Mouse (Mus musculus): ENCODE measurements at regions not wholly inside any gene's neighbourhood (a gene's known extent, or its start where the extent isn't known, plus 50 kb on each side); places are given as distances from the start of the nearest gene placed in this dataset.

DNA sequence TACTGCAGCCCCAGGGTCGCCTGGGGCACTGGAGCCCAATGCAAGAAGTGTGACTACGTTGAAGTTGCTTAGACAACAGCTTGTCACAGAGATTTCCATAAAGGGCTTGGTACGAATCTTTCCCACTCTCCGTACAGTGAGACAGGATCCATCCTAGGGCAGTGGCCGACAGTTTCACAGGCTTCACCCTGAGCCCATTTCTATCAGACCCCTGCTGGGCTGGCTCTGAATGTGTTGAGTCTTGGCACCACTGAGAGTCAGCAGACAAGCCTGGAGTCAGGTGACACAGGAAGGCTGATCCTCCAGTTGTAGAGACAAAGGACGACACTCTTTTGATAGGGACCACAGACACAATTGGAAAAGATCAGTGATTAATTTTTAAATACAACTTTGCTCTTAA is 255.2 kb downstream of the Irs2 start:
- no peak for DNase-seq
- intact Hi-C loops (cut with DNase I; ENCODE audit: low total_unique reads), result no loop called here

- DNase-seq, result no peak
- intact Hi-C loops (cut with DNase I; ENCODE audit: low total_unique reads), result no loop called here
Measured at GRCm38 (mm10) chr8:10747150-10747549, 261.1 kb downstream of the Irs2 start.

- DNase-seq, result no peak
- intact Hi-C loops (cut with DNase I; ENCODE audit: low total_unique reads), result no loop called here
Measured at GRCm38 (mm10) chr8:10743241-10743640, 265.0 kb downstream of the Irs2 start.

DNA sequence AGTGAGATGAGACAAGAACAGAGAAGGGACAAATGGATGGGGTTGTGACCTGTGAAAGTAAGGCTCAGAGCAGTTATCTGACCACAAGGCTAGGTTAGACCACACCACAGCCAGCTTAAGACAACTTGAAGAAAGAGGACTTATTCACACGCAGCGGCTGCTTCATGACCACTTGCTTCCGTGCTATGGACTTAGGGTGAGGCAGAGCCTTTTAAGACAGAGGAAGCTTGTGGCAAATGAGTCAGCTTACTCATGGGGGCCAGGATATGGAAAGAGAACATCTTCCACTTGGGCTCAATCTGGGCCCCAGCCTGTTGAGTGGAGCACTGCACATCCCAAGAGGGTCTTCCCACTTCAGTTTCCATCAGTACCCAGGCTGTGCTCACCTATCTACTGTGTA is 267.4 kb downstream of the Irs2 start:
- DNase-seq, result no peak
- intact Hi-C loops (cut with DNase I; ENCODE audit: low total_unique reads), result no loop called here

GRCm38 (mm10) chr8:10738486-10739081 is 269.7 kb downstream of the Irs2 start:
- intact Hi-C loops (cut with DNase I; ENCODE audit: low total_unique reads), result no loop called here
- DNase-seq, result no peak

GRCm38 (mm10) chr8:10734746-10735145 is 273.5 kb downstream of the Irs2 start:
- intact Hi-C loops (cut with DNase I; ENCODE audit: low total_unique reads), result no loop called here
- no peak for DNase-seq

DNA sequence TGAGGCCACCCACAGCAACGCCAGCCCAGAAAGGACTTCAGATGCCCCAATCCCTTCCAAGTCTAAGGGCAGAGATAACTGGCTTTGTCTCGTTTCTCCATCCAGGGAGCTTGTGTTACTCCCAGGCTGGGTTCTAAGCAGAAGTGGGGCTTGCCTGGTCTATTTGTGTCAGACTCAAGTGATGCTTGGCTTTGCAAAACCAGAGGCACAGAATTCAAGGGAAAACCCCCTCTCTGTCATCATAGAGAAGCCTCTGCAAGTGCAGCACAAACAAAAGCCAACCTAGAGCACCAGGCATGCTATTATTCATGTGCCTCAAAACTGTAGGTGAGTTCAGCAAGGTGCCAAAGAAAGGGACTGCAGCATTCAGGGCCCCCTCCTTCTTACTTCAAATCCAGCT is 284.9 kb downstream of the Irs2 start:
- no peak for DNase-seq
- intact Hi-C loops (cut with DNase I; ENCODE audit: low total_unique reads), result no loop called here

DNA sequence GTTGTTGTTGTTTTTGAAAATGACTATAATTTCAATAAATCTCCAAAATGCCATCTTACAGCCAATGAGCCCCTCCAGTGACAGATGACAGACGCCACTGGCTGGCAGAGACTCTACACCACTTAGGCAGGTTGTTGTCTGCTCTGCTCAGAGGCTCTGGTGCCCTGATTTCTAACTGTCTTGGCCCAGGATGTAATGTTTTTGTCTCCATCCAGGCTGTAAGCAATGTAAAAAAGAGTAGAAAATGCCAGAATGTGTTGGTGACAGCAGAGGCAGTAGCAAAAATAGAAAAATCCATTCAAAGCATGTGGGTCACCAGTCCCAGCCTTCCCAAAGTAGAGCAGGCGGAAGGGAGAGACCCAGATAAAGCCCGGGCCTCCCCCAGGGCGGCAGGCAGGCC is 285.5 kb downstream of the Irs2 start:
- intact Hi-C loops (cut with DNase I; ENCODE audit: low total_unique reads), result no loop called here
- no peak for DNase-seq

- DNase-seq, result no peak
- intact Hi-C loops (cut with DNase I; ENCODE audit: low total_unique reads), result no loop called here
Measured at GRCm38 (mm10) chr8:10722342-10722741, 285.9 kb downstream of the Irs2 start.

DNA sequence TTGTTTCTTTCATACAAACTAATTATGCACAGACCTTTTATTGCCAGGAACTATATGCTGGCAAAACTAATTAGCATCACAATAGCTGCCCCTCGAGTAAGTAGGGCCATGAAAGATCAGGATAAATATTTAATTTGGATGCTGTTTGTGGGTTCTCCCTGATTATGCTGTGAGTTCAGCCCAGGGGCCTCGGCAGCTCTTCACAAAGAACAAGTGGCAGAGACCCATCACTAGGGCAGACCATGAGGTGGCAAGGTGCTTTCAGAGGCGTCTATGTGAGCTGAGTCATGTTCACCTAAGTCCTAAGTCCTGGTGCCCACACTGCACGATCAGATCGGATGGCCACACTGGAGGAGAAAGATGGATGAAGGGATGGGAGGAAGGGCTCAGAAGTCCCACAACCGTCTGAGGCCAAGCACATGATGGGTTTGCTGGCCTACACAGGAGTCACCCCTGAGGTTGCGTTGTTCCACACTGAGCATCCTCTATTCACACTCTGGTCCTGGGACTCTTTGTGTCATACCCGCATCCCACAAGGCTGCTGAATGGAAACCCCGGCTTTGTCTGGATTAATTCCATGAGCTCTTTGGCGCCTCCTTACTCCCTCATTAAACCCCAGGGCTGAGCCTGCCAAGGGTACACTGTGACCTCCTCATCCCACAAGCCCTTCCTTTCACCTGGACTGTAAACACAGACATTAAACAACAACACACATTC is 287.0 kb downstream of the Irs2 start:
- no peak for DNase-seq
- intact Hi-C loops (cut with DNase I; ENCODE audit: low total_unique reads), result no loop called here

GRCm38 (mm10) chr8:10720398-10720797 is 287.9 kb downstream of the Irs2 start:
- intact Hi-C loops (cut with DNase I; ENCODE audit: low total_unique reads), result no loop called here
- DNase-seq, result no peak

- intact Hi-C loops (cut with DNase I; ENCODE audit: low total_unique reads), result no loop called here
- no peak for DNase-seq
Measured at GRCm38 (mm10) chr8:10719411-10719810, 288.8 kb downstream of the Irs2 start.

GRCm38 (mm10) chr8:10717297-10717696 is 291.0 kb downstream of the Irs2 start:
- intact Hi-C loops (cut with DNase I; ENCODE audit: low total_unique reads), result no loop called here
- DNase-seq, result no peak

- no peak for DNase-seq
- intact Hi-C loops (cut with DNase I; ENCODE audit: low total_unique reads), result no loop called here
Measured at GRCm38 (mm10) chr8:10716161-10716560, 292.1 kb downstream of the Irs2 start.

- intact Hi-C loops (cut with DNase I; ENCODE audit: low total_unique reads), result no loop called here
- DNase-seq, result no peak
Measured at GRCm38 (mm10) chr8:10713515-10714042, 294.7 kb downstream of the Irs2 start.

DNA sequence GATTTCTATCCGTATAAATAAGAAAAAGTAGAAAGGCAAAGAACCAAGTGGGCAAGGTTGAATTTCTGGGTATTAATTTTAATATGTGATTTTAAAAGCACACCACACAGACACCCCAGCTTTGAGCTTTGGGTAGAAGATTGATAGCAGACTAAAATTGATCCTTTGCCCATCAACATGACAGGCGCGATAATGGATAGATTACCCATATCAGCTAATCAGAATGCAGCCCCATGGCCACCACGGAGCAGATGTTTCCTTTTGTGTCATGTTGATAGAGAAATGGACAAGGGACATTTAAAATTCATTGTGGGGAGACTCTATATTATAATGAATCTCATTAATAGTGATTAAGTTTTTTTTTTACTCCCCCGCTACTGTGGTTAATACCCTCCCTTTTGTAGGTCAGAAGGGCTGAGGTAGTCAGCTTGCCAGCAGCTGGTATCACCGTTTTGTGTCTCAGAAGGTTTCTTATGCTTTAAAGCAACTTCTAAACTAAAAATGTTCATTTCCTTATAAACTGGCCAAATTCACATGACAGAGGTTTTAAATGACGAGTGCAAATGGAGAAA is 296.1 kb downstream of the Irs2 start:
- intact Hi-C loops (cut with DNase I; ENCODE audit: low total_unique reads), result no loop called here

GRCm38 (mm10) chr8:10711474-10711873 is 296.8 kb downstream of the Irs2 start:
- no peak for DNase-seq
- intact Hi-C loops (cut with DNase I; ENCODE audit: low total_unique reads), result no loop called here

More for the DNA sequence above, 296.1 kb downstream of the Irs2 start:
- no peak for DNase-seq

DNA sequence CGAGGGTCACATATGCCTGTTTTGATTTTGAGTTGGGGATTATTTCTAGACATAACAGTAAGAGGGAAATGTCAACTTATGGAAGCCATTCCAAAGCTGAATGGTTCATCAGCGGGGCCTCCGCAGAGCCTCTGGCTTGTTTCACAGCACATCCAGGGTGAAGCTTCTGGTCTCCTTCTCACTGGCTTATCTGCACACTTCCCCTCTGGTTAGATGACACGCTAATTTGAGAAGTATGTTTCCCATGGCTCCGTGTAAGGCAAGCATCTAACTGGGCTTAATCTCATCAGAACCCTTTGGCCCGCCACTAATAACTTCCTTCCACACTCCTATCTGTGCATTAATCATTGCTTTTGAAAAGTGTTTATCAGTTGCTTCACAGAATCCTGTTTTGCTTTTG is 299.7 kb downstream of the Irs2 start:
- no peak for DNase-seq
- intact Hi-C loops (cut with DNase I; ENCODE audit: low total_unique reads), result no loop called here

GRCm38 (mm10) chr8:10707122-10707521 is 301.1 kb downstream of the Irs2 start:
- DNase-seq, result no peak
- intact Hi-C loops (cut with DNase I; ENCODE audit: low total_unique reads), result no loop called here

GRCm38 (mm10) chr8:10705909-10706308 is 302.3 kb downstream of the Irs2 start:
- DNase-seq, result no peak
- intact Hi-C loops (cut with DNase I; ENCODE audit: low total_unique reads), result no loop called here

- DNase-seq, result no peak
- intact Hi-C loops (cut with DNase I; ENCODE audit: low total_unique reads), result no loop called here
Measured at GRCm38 (mm10) chr8:10702755-10703154, 305.5 kb downstream of the Irs2 start.

Measured in gastrocnemius, postnatal 14 days (tissue).